Mouse (Mus musculus) testis, postnatal 10 days (tissue): ENCODE measurements around the gene Zfp318.

Source experiments
- DNase-seq: peaks from one replicate; pipeline ENCODE4 v3.0.0; 2021; ENCODE audit warnings: low spot score

The Zfp318 gene

GRCm38 (mm10) chr17:46383294-46384060 is at the start of gene Zfp318:
Gene Zfp318, plus strand, starts transcription at chr17:46383731.
- DNase-seq, result peak; percentile 100

GRCm38 (mm10) chr17:46336475-46336874 is 47.1 kb upstream of the Zfp318 start:
- DNase-seq, result no peak

DNA sequence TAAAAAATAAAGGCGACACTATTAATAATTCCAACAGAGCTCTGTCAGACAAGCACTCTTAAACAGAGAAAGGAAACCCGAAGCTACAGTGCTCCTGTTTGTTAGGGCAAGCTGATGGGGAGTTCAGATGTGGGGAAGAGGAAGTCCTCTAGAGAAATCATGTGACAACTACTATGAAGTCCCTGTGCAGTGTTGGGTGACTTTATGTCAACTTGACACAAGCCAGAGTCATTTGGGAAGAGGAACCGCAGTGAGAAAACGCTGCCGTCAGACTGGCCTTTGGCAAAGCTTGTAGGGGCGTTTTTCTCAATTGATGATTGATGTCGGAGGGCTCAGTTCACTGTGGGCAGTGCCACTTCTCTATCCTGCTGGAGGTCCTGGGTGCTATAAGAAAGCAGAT is 42.3 kb upstream of the Zfp318 start:
- DNase-seq, result no peak

DNA sequence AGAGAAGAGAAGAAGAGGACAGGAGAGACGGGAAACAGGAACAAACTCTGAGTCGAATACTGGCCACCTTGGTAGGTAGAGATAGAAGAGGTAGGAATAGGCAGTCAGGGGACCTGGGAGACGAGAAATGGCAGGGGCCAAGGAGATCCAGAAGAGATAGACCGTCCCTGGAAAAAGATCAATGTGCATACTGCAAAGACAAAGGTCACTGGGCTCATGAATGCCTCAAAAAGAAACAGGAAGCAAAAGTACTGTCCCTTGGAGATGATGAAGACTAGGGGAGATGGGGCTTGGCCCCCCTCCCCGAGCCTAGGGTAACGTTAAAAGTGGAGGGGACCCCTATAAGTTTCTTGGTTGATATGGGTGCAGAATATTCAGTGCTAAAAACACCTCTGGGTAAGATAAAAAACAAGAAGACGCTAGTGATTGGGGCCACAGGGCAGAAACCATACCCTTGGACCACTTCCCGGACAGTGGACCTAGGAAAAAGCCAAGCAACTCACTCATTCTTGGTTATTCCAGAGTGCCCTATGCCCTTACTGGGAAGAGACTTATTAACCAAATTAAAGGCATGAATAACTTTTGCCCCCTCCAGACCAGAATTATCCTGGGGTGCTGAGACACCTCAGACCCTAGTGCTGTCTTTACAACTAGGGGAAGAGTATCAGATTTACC is 32.4 kb upstream of the Zfp318 start:
- DNase-seq, result no peak

GRCm38 (mm10) chr17:46371783-46372182 is 11.7 kb upstream of the Zfp318 start:
- no peak for DNase-seq

GRCm38 (mm10) chr17:46378564-46378963 is 5.0 kb upstream of the Zfp318 start:
- no peak for DNase-seq

DNA sequence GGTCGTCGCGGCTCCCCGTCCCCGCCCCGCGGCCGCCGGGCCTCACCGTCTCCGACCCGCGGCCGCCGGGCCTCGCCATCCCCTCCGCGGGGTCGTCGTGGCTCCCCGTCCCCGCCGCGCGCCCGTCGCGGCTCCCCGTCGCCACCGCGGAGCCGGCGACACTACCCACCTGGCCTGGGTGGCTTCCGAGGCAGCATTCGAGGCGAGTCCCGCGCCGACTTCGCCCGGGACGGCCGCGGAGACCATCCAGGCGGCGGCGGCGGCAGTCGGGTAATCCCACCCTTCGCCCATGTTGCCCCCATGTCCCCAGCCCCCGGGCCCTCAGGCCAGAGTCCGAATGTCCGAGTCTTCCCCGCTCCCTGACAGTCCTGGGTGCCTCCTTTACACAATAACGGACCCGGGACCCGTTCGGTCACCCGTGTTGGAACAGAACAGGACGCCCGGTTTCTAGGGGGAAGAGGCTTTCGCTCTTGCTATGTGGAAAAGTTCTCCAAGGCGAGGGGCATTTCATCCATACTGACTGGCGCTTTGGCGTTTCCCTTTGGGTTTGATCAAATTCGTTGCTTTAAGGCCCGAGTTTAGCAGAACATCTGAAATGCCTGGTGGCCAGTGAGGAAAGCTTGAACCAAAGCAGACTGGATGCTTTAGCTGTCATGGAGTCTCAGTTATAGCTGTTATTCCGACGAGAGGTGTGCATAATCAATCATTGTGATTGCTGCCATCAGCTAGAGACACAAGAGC is 700 bp downstream of the Zfp318 start:
- peak; percentile 65 for DNase-seq

GRCm38 (mm10) chr17:46388200-46388599 is 4.7 kb downstream of the Zfp318 start:
- DNase-seq, result no peak

- no peak for DNase-seq
These were observed 9.5 kb downstream of the Zfp318 start for GRCm38 (mm10) chr17:46393012-46393411.

DNA sequence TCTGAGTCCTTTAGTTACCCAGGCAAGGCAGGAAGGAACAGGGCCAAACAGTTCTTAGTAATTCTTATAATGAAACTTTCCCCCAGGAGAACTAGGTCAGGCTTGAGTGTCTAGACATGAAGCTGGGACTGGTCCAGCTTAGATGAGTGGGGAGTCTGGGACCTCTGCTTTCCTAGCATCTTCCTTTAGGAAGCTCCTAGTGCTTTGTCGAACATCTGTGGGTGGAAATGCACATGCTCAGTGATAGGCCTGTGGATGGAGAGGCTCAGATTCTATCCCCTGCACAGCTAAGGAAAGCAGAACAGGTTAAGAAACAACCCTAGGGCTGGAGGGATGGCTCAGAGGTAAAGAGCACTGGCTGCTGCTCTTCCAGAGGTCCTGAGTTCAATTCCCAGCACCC is 11.1 kb downstream of the Zfp318 start:
- DNase-seq, result no peak

DNA sequence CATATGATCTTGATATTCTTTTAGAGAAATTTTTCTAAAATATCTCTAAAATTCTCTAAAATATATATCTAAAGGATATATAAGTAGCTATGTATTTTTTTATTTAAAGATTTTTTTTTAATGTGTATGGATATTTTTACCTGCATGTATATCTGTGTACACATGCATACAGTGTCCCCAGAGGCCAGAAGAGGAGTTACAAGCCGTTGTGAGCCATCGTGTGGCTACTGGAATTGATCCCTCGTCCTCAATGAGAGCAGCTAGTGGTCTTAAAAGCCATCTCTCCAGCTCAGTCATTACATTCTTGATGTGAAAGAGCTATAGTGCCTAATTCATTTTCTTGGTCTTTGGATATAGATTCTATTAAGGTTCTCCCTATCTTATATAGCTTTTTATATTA is 24.9 kb downstream of the Zfp318 start:
- no peak for DNase-seq

DNA sequence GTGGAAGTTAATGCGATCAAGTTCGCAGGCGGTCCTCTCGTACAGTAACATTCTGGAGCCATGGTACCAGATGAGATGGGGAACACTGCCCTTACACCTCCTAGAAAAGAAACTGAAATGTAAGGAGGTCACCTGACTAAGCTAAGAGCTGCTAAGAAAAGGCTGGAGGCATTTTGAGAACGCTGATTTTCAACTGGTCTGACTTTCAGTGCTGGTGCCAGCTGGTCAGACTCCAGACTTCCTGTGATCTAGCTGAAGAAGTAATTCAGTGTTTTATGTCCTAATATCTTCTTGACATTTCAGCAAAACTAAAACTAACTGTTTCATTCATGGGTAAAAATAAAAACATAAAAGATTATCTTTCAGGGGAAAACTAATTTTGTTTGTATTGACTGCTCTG is 35.1 kb downstream of the Zfp318 start:
- no peak for DNase-seq

DNA sequence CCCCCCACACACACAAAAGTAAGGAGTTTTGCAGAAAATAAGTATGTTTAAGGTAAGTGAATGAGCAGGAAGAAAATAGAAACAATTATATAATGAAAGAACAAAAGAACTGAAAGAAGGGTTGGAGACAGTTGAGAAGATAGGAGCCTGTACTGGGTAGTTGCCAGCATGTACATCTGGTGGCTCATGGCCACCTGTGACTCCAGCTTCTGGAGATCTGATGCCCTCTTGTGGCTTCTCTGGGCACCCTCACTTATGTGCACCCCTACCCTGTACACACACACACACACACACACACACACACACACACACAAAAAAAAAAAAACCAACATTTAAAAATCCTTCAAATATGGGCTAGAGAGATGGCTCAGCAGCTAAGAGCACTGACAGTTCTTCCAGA is 36.2 kb downstream of the Zfp318 start:
- DNase-seq, result no peak

- DNase-seq, result no peak
These were observed 43.0 kb downstream of the Zfp318 start for GRCm38 (mm10) chr17:46426496-46426895.

DNA sequence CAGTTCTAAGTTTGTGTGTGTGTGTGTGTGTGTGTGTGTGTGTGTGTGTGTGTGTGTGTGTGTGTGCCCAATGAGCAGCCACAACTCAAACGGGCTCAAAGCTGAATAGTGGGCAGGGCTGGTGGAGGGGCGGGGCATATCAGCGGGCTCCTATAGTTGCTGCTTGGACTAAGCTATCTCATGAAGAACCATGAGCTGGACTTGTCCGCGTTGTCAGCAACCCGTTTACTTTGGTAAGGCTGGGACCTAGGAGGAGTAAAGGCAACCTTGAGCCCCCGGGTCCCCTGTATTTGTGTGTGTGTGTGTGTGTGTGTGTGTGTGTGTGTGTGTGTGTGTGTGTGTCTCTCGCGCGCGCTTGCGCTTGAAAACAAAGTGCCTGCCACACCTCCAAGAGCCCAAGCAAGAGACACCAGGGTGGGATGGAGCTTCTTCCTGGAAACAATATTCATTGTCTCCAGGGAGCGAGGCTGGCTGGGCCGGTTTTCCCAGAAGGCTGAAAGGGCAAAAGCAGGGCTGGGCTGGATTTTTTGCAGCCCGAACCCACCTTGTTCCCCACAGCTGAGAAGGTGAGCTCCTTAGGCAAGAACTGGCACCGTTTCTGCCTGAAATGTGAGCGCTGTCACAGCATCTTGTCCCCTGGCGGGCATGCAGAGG is 45.4 kb downstream of the Zfp318 start, which contains the start of gene Crip3:
Gene Crip3, plus strand, starts transcription at position 166 of the 654 bp plus-strand sequence.
- peak; percentile 77 for DNase-seq

GRCm38 (mm10) chr17:46433627-46434026 is 50.1 kb downstream of the Zfp318 start:
- DNase-seq, result peak; percentile 81

GRCm38 (mm10) chr17:46436672-46437366 is 53.3 kb downstream of the Zfp318 start:
- DNase-seq, result peak; percentile 61

- DNase-seq, result no peak
These were observed 54.9 kb downstream of the Zfp318 start, which contains the start of gene Slc22a7 for GRCm38 (mm10) chr17:46438298-46438873. Gene Slc22a7, minus strand, starts transcription at chr17:46438457.

DNA sequence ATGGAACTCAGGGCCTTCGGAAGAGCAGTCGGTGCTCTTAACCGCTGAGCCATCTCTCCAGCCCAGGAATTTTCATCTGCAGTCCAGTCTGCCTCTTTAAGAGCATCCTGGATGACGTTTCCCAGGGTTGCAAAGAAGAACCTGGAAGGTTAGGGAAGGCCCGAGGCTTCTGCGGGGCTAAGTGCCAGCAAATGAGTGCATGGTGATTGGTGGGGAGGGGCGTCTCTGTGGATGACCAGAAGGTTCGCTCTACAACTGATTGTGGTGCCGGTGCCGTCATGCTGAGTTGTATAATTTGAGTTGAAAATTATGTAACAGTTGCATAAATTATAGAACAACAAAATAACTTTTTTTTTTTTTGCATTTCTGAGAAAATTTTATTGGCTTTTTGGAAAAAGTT is 55.6 kb downstream of the Zfp318 start:
- no peak for DNase-seq

- DNase-seq, result no peak
These were observed 61.5 kb downstream of the Zfp318 start for GRCm38 (mm10) chr17:46444839-46445579.
